15 mouse cellular contexts compared by ENCODE assay signal in the genomic region with DNA sequence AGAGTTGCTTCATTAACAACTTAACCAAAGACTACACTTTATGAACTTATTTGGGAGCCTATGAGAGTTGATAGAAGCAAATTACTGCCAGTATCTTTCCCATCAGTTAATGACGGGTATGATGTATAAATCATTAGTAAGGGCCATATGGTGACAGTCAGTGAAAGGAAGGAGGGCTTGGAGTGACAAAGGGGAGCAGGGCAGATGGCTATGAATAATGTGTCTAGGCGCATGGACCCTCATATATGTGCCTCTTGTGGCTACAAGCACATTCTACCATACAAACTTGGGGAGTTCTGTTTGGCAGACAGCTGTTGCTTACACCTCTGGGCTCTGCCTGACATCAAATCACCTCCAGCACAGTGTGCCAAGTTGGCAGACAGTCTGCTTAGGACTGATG.
DNase-seq lines count a peak whose midpoint lies in the region; ATAC-seq lines count a peak whose summit lies in the region.
"Had no signal": no experiment of that assay in that cellular context is flagged by ENCODE, and none has a peak within 500 bp of the region (broad histone marks: within the 10 kb centered on the region; RNA-seq: fewer than 3 reads in every experiment).

No protein-coding gene starts in this region.

- H3K9me3 ChIP-seq in forebrain, embryonic 14.5 days (replicated peaks; ENCODE audit: control insufficient read depth, low read length) = no peaks in the 10 kb centered on the region
- no peaks in the 10 kb centered on the region for H3K9me3 ChIP-seq in forebrain, embryonic 10.5 days
- no peaks in the 10 kb centered on the region for H3K9me3 ChIP-seq in forebrain, embryonic 16.5 days (ENCODE audit: control insufficient read depth, low read length)
- no peaks in the 10 kb centered on the region for H3K9me3 ChIP-seq in forebrain, embryonic 12.5 days
- H3K9me3 ChIP-seq: embryonic facial prominence, embryonic 10.5 days; embryonic facial prominence, embryonic 12.5 days had no signal

- WGBS in forebrain, embryonic 14.5 days = 58% methylated on average over 2 of the region's 2 CpGs
- 92% methylated on average over 2 of the region's 2 CpGs for WGBS in forebrain, embryonic 10.5 days
- WGBS in forebrain, embryonic 16.5 days = 56% methylated on average over 2 of the region's 2 CpGs
- WGBS in forebrain, embryonic 12.5 days = 61% methylated on average over 2 of the region's 2 CpGs

- peak; percentile 58 for DNase-seq in forebrain, embryonic 14.5 days (ENCODE audit: low spot score)
- DNase-seq in forebrain, embryonic 10.5 days (ENCODE audit: extremely low spot score, low spot score) = no peak
- no peak for DNase-seq in urinary bladder, postnatal 4 days (ENCODE audit: low spot score in 2 of 2)
- DNase-seq: adrenal gland, adult 2 months; adrenal gland, postnatal 10 days; adrenal gland, postnatal 25 days; cerebellum, adult 11-12 months; cerebellum, adult 2 months; cerebellum, adult 9-10 months; cerebellum, postnatal 10 days; cerebellum, postnatal 25 days had no signal

- no peak overlapping the region for H3K4me3 ChIP-seq in forebrain, embryonic 14.5 days (ENCODE audit: low read depth, low read length)
- no peak overlapping the region for H3K4me3 ChIP-seq in forebrain, embryonic 10.5 days
- no peak overlapping the region for H3K4me3 ChIP-seq in forebrain, embryonic 16.5 days (replicated peaks; ENCODE audit: low read length)
- H3K4me3 ChIP-seq in forebrain, embryonic 12.5 days (replicated peaks) = no peak overlapping the region
- H3K4me3 ChIP-seq: embryonic facial prominence, embryonic 10.5 days; embryonic facial prominence, embryonic 12.5 days had no signal

- H3K4me1 ChIP-seq in forebrain, embryonic 14.5 days (ENCODE audit: control insufficient read depth, insufficient read depth, low read length) = no peaks in the 10 kb centered on the region
- peaks cover 6% of the 10 kb centered on the region for H3K4me1 ChIP-seq in forebrain, embryonic 10.5 days
- no peaks in the 10 kb centered on the region for H3K4me1 ChIP-seq in forebrain, embryonic 16.5 days (replicated peaks; ENCODE audit: control insufficient read depth, insufficient read depth, low read length)
- H3K4me1 ChIP-seq in forebrain, embryonic 12.5 days = peaks cover 3% of the 10 kb centered on the region; the same call in 1 of the 2 replicates
- H3K4me1 ChIP-seq: embryonic facial prominence, embryonic 10.5 days; embryonic facial prominence, embryonic 12.5 days had no signal

- ATAC-seq in forebrain, embryonic 14.5 days = peak; percentile 83
- 0 out of 2 replicates have a peak, but pooled peaks have one; percentile 43 for ATAC-seq in forebrain, embryonic 16.5 days
- ATAC-seq in forebrain, embryonic 12.5 days (ENCODE audit: low FRiP score) = no peak

- H3K27me3 ChIP-seq in forebrain, embryonic 14.5 days (replicated peaks; ENCODE audit: control insufficient read depth, insufficient read depth, low read length) = no peaks in the 10 kb centered on the region
- no peaks in the 10 kb centered on the region for H3K27me3 ChIP-seq in forebrain, embryonic 10.5 days (ENCODE audit: poor library complexity, severe bottlenecking)
- no peaks in the 10 kb centered on the region for H3K27me3 ChIP-seq in forebrain, embryonic 16.5 days (replicated peaks; ENCODE audit: control insufficient read depth, insufficient read depth, low read length)
- H3K27me3 ChIP-seq in forebrain, embryonic 12.5 days = no peaks in the 10 kb centered on the region
- H3K27me3 ChIP-seq: embryonic facial prominence, embryonic 12.5 days had no signal

- H3K4me2 ChIP-seq in forebrain, embryonic 14.5 days (ENCODE audit: low read length) = no peak overlapping the region
- no peak overlapping the region for H3K4me2 ChIP-seq in forebrain, embryonic 16.5 days (ENCODE audit: low read length)
- H3K4me2 ChIP-seq in forebrain, embryonic 12.5 days = no peak overlapping the region
- H3K4me2 ChIP-seq: embryonic facial prominence, embryonic 12.5 days had no signal

- H3K9ac ChIP-seq in forebrain, embryonic 14.5 days (ENCODE audit: low read length) = no peak overlapping the region
- no peak overlapping the region for H3K9ac ChIP-seq in forebrain, embryonic 16.5 days (replicated peaks; ENCODE audit: low read depth, low read length)
- no peak overlapping the region for H3K9ac ChIP-seq in forebrain, embryonic 12.5 days
- H3K9ac ChIP-seq: embryonic facial prominence, embryonic 12.5 days had no signal

- H3K36me3 ChIP-seq in forebrain, embryonic 14.5 days (ENCODE audit: control insufficient read depth, insufficient read depth, low read length) = no peaks in the 10 kb centered on the region
- H3K36me3 ChIP-seq in forebrain, embryonic 10.5 days (replicated peaks) = no peaks in the 10 kb centered on the region
- no peaks in the 10 kb centered on the region for H3K36me3 ChIP-seq in forebrain, embryonic 16.5 days (ENCODE audit: control insufficient read depth, insufficient read depth)
- no peaks in the 10 kb centered on the region for H3K36me3 ChIP-seq in forebrain, embryonic 12.5 days (replicated peaks)
- H3K36me3 ChIP-seq: embryonic facial prominence, embryonic 10.5 days; embryonic facial prominence, embryonic 12.5 days had no signal

- H3K27ac ChIP-seq in forebrain, embryonic 14.5 days (ENCODE audit: low read depth, low read length) = 0 out of 2 replicates have a peak overlapping the region, but pooled peaks have one; percentile 14
- H3K27ac ChIP-seq in forebrain, embryonic 10.5 days = no peak overlapping the region
- H3K27ac ChIP-seq in forebrain, embryonic 16.5 days (ENCODE audit: low read length) = no peak overlapping the region
- no peak overlapping the region for H3K27ac ChIP-seq in forebrain, embryonic 12.5 days
- H3K27ac ChIP-seq: embryonic facial prominence, embryonic 10.5 days; embryonic facial prominence, embryonic 12.5 days had no signal
